Mouse (Mus musculus) C2C12 (cell line): ENCODE measurements at regions not wholly inside any gene's neighbourhood (a gene's known extent, or its start where the extent isn't known, plus 50 kb on each side); places are given as distances from the start of the nearest gene placed in this dataset.

Experiments
- CTCF ChIP-seq: IDR thresholded peaks from one replicate; pipeline ENCODE4 v1.5.1; 2011; ENCODE audit not compliant: control insufficient read depth, insufficient read depth, insufficient read length
- MAX ChIP-seq: IDR thresholded peaks from one replicate; pipeline ENCODE4 v1.6.1; 2011; ENCODE audit warnings: mild to moderate bottlenecking, control low read depth
- USF1 ChIP-seq: IDR thresholded peaks from one replicate; pipeline ENCODE4 v1.6.1; 2011; ENCODE audit warnings: low read depth, mild to moderate bottlenecking, control low read depth, moderate library complexity

GRCm38 (mm10) chr9:59113859-59114258, 77.6 kb upstream of the Neo1 start:
- TF ChIP-seq USF1 (no peak), CTCF (no peak), MAX (no peak)
